Mouse (Mus musculus): ENCODE measurements around the gene Grm4. TPM values are rescaled to one million over a fixed set of nuclear protein-coding genes. Genes with fewer than 3 reads are reported as not detected.

The Grm4 gene
- total and polyA plus RNA-seq, 3 experiments, result not detected

GRCm38 (mm10) chr17:27513279-27513915 is 7.8 kb downstream of the Grm4 start:
- Histone ChIP-seq H3K27me3 (replicated peaks) (peaks cover 71% of the 10 kb centered on the region), H3K9ac (ENCODE audit: insufficient read depth, low read depth) (no peak overlapping the region), H3K9me3 (replicated peaks; ENCODE audit: low read length) (peaks cover 17% of the 10 kb centered on the region), H3K36me3 (replicated peaks in 1 of 2; ENCODE audit: control insufficient read depth in 1 of 2, insufficient read depth in 1 of 2, low read length in 1 of 2) (no peaks in the 10 kb centered on the region), H3K4me2 (ENCODE audit: insufficient read depth, low read depth, poor library complexity, severe bottlenecking) (no peak overlapping the region), H3K4me1 (ENCODE audit: control insufficient read depth in 1 of 2, insufficient read depth in 2 of 2) (no peaks in the 10 kb centered on the region), H3K79me2 (replicated peaks; ENCODE audit: control insufficient read depth, extremely low read depth, insufficient read depth, poor library complexity, severe bottlenecking) (no peaks in the 10 kb centered on the region), H3K27ac (ENCODE audit: insufficient read depth, low read depth) (no peak overlapping the region), H3K4me3 (replicated peaks in 1 of 3; ENCODE audit: low read depth in 2 of 3, low read length in 2 of 3, poor library complexity in 1 of 3) (no peak overlapping the region)
- in situ Hi-C loops (cut with MboI; ENCODE audit: low pct_ligation_motif_present, low pct_unique_long_range_greater_than_20kb, low sequenced_read_pairs) (loop anchor here (25.0 kb wide), 1 partner anchor 476 kb away; the partner anchor contains the start of gene Bak1), dilution Hi-C loops (cut with MboI; ENCODE audit: extremely low pct_ligation_motif_present, extremely low pct_unique_long_range_greater_than_20kb, low sequenced_read_pairs) (no loop called here)
- DNase-seq (ENCODE audit: extremely low read depth), result no peak
- no peak for TF ChIP-seq IRF4 (IDR thresholded peaks at IDR 0.05; ENCODE audit: low read depth, low read length)
- no peak for TF ChIP-seq SMC3 (IDR thresholded peaks at IDR 0.05; ENCODE audit: low read depth, low read length)
- no peak for TF ChIP-seq MAFK (IDR thresholded peaks at IDR 0.05; ENCODE audit: insufficient replicate concordance, low read length)
- no peak for TF ChIP-seq ZMIZ1 (IDR thresholded peaks at IDR 0.05; ENCODE audit: low read depth, low read length)
- no peak for TF ChIP-seq MAZ (IDR thresholded peaks at IDR 0.05; ENCODE audit: low read depth, low read length)

- DNase-seq (ENCODE audit: extremely low read depth), result no peak
- in situ Hi-C loops (cut with MboI; ENCODE audit: low pct_ligation_motif_present, low pct_unique_long_range_greater_than_20kb, low sequenced_read_pairs), result loop anchor here (25.0 kb wide), 1 partner anchor 475 kb away; the partner anchor contains the start of gene Bak1
- Histone ChIP-seq H3K36me3 (replicated peaks in 1 of 2; ENCODE audit: control insufficient read depth in 1 of 2, insufficient read depth in 1 of 2, low read length in 1 of 2) (no peaks in the 10 kb centered on the region), H3K27me3 (replicated peaks) (peaks cover 71% of the 10 kb centered on the region), H3K9ac (ENCODE audit: insufficient read depth, low read depth) (no peak overlapping the region), H3K4me1 (ENCODE audit: control insufficient read depth in 1 of 2, insufficient read depth in 2 of 2) (no peaks in the 10 kb centered on the region), H3K27ac (ENCODE audit: insufficient read depth, low read depth) (no peak overlapping the region), H3K4me2 (ENCODE audit: insufficient read depth, low read depth, poor library complexity, severe bottlenecking) (no peak overlapping the region), H3K4me3 (replicated peaks in 1 of 3; ENCODE audit: low read depth in 2 of 3, low read length in 2 of 3, poor library complexity in 1 of 3) (no peak overlapping the region), H3K9me3 (replicated peaks; ENCODE audit: low read length) (peaks cover 17% of the 10 kb centered on the region), H3K79me2 (replicated peaks; ENCODE audit: control insufficient read depth, extremely low read depth, insufficient read depth, poor library complexity, severe bottlenecking) (no peaks in the 10 kb centered on the region)
- dilution Hi-C loops (cut with MboI; ENCODE audit: extremely low pct_ligation_motif_present, extremely low pct_unique_long_range_greater_than_20kb, low sequenced_read_pairs), result no loop called here
- TF ChIP-seq TCF12 (IDR thresholded peaks at IDR 0.05; ENCODE audit: low read depth, low read length) (no peak), SIN3A (IDR thresholded peaks at IDR 0.05; ENCODE audit: low read length) (no peak), KAT2A (IDR thresholded peaks at IDR 0.05; ENCODE audit: insufficient replicate concordance, low read length) (no peak), SMC3 (IDR thresholded peaks at IDR 0.05; ENCODE audit: low read depth, low read length) (no peak), ZC3H11A (IDR thresholded peaks at IDR 0.05; ENCODE audit: low read depth, low read length) (no peak), HCFC1 (IDR thresholded peaks at IDR 0.05; ENCODE audit: low read depth, low read length) (no peak), CTCF (conservative IDR thresholded peaks at IDR 0.05 in 1 of 2, IDR thresholded peaks at IDR 0.05 in 1 of 2; ENCODE audit: low read depth in 2 of 2, low read length in 2 of 2) (no peak), MAX (IDR thresholded peaks at IDR 0.05; ENCODE audit: low read length) (no peak), JUND (conservative IDR thresholded peaks at IDR 0.05; ENCODE audit: low read depth, low read length) (no peak)
These were observed 8.5 kb downstream of the Grm4 start for GRCm38 (mm10) chr17:27512619-27513161.

All from CH12.LX (cell line).